Mouse (Mus musculus): ENCODE measurements around the gene Nelfcd.

DNA sequence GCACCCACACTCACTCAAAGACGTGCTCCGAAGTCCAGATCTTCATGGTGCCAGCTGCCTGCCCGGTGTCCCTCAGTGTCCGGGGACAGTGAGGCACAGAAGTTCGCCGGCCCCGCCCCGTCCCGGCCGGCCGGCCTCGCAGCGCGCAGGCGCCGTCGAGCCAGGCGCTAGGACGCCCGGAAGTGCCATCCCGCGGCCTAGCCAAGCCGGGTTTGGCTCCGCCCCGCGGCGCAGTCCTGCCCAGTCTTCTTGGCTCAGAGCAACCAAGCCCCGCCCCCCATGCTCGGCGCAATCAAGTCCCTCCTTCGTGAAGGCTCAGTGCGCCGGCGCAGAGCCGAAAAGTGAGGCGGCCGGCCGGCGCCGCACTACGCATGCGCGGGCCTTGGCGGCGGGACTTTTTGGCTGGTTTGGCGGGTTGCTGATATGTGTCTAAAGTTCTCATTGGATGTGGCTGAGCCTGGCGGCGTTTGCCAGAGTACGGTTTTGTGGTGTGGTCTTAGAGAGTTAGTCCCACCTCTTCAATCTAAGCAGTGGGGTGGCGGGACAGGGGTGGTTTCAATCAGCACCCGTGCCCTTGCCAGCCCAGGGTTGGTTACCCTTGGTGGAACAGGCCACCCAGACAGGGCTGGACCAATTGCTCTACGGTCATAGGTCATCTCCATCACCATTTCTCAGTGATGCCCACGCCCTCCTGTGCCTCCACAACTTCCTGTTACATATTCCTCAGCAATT lies 57.4 kb downstream of the Nelfcd start, which contains the start of gene Prelid3b:
- no peak for TF ChIP-seq CTCF (IDR thresholded peaks at IDR 0.05; ENCODE audit: control insufficient read depth, insufficient read depth, insufficient read length)
- TF ChIP-seq USF1 (IDR thresholded peaks at IDR 0.05; ENCODE audit: low read depth), result no peak
- TF ChIP-seq MYOG (IDR thresholded peaks at IDR 0.05; ENCODE audit: control insufficient read depth, extremely low read depth, insufficient read length), result no peak
- no peak for TF ChIP-seq MAX (IDR thresholded peaks at IDR 0.05)
- no peak for TF ChIP-seq MYOD1 (IDR thresholded peaks at IDR 0.05; ENCODE audit: control insufficient read depth, insufficient read length, low read depth)
- no peak for TF ChIP-seq CEBPB (IDR thresholded peaks at IDR 0.05; ENCODE audit: low read depth)
